Mouse (Mus musculus) bone marrow, adult 2 months (tissue): ENCODE results near the gene Itgav.

Experiments used
- CTCF ChIP-seq: fragments of 200-500 bp; IDR thresholded peaks from 2 replicates; pipeline ENCODE4 v1.5.1; 2011; ENCODE audit warnings: low read length, control low read depth; ENCODE audit not compliant: control insufficient read depth, insufficient read depth
- POLR2A ChIP-seq: fragments of 200-500 bp; IDR thresholded peaks from 2 replicates; pipeline ENCODE4 v1.6.1; 2011; ENCODE audit warnings: low read depth, mild to moderate bottlenecking, control low read depth, low read length, borderline replicate concordance; ENCODE audit not compliant: control insufficient read depth

GRCm38 (mm10) chr2:83714783-83715182 is 9.4 kb upstream of the Itgav start:
- no peak for TF ChIP-seq CTCF
- TF ChIP-seq POLR2A, result no peak
